Mouse (Mus musculus) bone marrow, adult 2 months (tissue): ENCODE measurements around the gene Gm49318. TPM values are rescaled to one million over a fixed set of nuclear protein-coding genes. Genes with fewer than 3 reads are reported as not detected.
"Not testable (repeated sequence)": the region's sequence is repeated elsewhere in the genome, so short reads cannot be mapped to it uniquely, and the experiment has no call there.

Source experiments
- H3K27ac ChIP-seq: fragments of 200-500 bp; 2 replicates; pipeline ENCODE4 v1.5.1; 2012; ENCODE audit warnings: low read depth, mild to moderate bottlenecking, control low read depth, inconsistent platforms, low read length; ENCODE audit not compliant: control insufficient read depth, poor library complexity, insufficient read depth
- H3K4me1 ChIP-seq: fragments of 200-500 bp; 2 replicates; pipeline ENCODE4 v1.6.1; 2011; ENCODE audit warnings: low read length; ENCODE audit not compliant: control insufficient read depth, insufficient read depth
- H3K4me3 ChIP-seq: fragments of 200-500 bp; replicated peaks from 2 replicates; pipeline ENCODE3; 2011; ENCODE audit warnings: mild to moderate bottlenecking, low read depth, low read length, control low read depth; ENCODE audit not compliant: control insufficient read depth
- CTCF ChIP-seq: fragments of 200-500 bp; IDR thresholded peaks from 2 replicates; pipeline ENCODE4 v1.5.1; 2011; ENCODE audit warnings: low read length, control low read depth; ENCODE audit not compliant: control insufficient read depth, insufficient read depth
- POLR2A ChIP-seq: fragments of 200-500 bp; IDR thresholded peaks from 2 replicates; pipeline ENCODE4 v1.6.1; 2011; ENCODE audit warnings: low read depth, mild to moderate bottlenecking, control low read depth, low read length, borderline replicate concordance; ENCODE audit not compliant: control insufficient read depth
- WGBS: fragments of 180-500 bp; shearing (Covaris S2); methylation state at CpG from one replicate; pipeline ENCODE4 v1.1.7; 2018; 5-methylcytosine and 5-hydroxymethylcytosine counted together
- polyA plus RNA-seq: library from polyadenylated mRNA; stranded (reverse); fragments of >200 nt; gene quantifications from 2 replicates; pipeline ENCODE4 v1.2.4, GENCODE M21; 2011; ENCODE audit warnings: low replicate concordance; ENCODE audit not compliant: missing spikeins, insufficient read depth, insufficient read length

Gene Gm49318
- polyA plus RNA-seq, 1 experiment: not detected

- TF ChIP-seq CTCF (no peak), POLR2A (peak; percentile 30; the same call in 1 of the 2 replicates)
- under 1% methylated on average over 48 of the region's 48 CpGs for WGBS
- Histone ChIP-seq H3K4me1 (peaks cover 2% of the 10 kb centered on the region; the same call in 1 of the 2 replicates), H3K27ac (peak within 1 kb of the TSS; percentile 27), H3K4me3 (peak within 1 kb of the TSS; percentile 95)
These were observed 14.2 kb upstream of the Gm49318 start, which contains the start of gene Ecsit for GRCm38 (mm10) chr9:22085022-22085834. TSS of gene Ecsit (minus strand) at chr9:22085438.

- no peak overlapping the region for H3K27ac ChIP-seq
- H3K4me1 ChIP-seq: peaks cover 2% of the 10 kb centered on the region; the same call in 1 of the 2 replicates
- peak overlapping the region; percentile 95 for H3K4me3 ChIP-seq
- TF ChIP-seq POLR2A (no peak), CTCF (no peak)
- WGBS: 18% methylated on average over 4 of the region's 4 CpGs
These were observed 13.6 kb upstream of the Gm49318 start for GRCm38 (mm10) chr9:22084667-22085021.

GRCm38 (mm10) chr9:22076223-22076622, 5.2 kb upstream of the Gm49318 start:
- 92% methylated on average over 23 of the region's 23 CpGs for WGBS
- Histone ChIP-seq H3K4me3 (no peak overlapping the region), H3K27ac (no peak overlapping the region), H3K4me1 (no peaks in the 10 kb centered on the region)
- TF ChIP-seq POLR2A: no peak
- TF ChIP-seq CTCF: no peak

- not testable (repeated sequence) for H3K4me1 ChIP-seq, H3K4me3 ChIP-seq, H3K27ac ChIP-seq
- WGBS: 78% methylated on average over 5 of the region's 5 CpGs
These were observed 4.7 kb upstream of the Gm49318 start for GRCm38 (mm10) chr9:22075778-22076177.

- TF ChIP-seq CTCF: no peak
- no peak for TF ChIP-seq POLR2A
- WGBS: 84% methylated on average over 4 of the region's 4 CpGs
- Histone ChIP-seq H3K27ac (no peak overlapping the region), H3K4me1 (no peaks in the 10 kb centered on the region; the same call in none of the 2 replicates), H3K4me3 (no peak overlapping the region)
These were observed 1.2 kb upstream of the Gm49318 start for GRCm38 (mm10) chr9:22072276-22072675.

- TF ChIP-seq POLR2A (no peak), CTCF (no peak)
- WGBS: 56% methylated on average over 4 of the region's 4 CpGs
- H3K4me3 ChIP-seq: peak overlapping the region; percentile 92
- no peaks in the 10 kb centered on the region; the same call in none of the 2 replicates for H3K4me1 ChIP-seq
- H3K27ac ChIP-seq: peak overlapping the region; percentile 96; the same call in 1 of the 2 replicates
These were observed 1.0 kb downstream of the Gm49318 start for GRCm38 (mm10) chr9:22069881-22070553.

GRCm38 (mm10) chr9:22067195-22067594, 3.9 kb downstream of the Gm49318 start:
- 89% methylated on average over 5 of the region's 5 CpGs for WGBS
- Histone ChIP-seq H3K27ac (no peak overlapping the region), H3K4me1 (no peaks in the 10 kb centered on the region; the same call in none of the 2 replicates), H3K4me3 (no peak overlapping the region)
- TF ChIP-seq POLR2A (no peak), CTCF (no peak)

- H3K4me1 ChIP-seq: no peaks in the 10 kb centered on the region; the same call in none of the 2 replicates
- TF ChIP-seq CTCF (peak; percentile 91), POLR2A (no peak)
- H3K4me3 ChIP-seq: no peak overlapping the region
- H3K27ac ChIP-seq: no peak overlapping the region
- WGBS: 71% methylated on average over 3 of the region's 3 CpGs
These were observed 4.6 kb downstream of the Gm49318 start for GRCm38 (mm10) chr9:22066433-22066832.

GRCm38 (mm10) chr9:22065642-22066041, 5.4 kb downstream of the Gm49318 start:
- no peak overlapping the region for H3K4me3 ChIP-seq
- WGBS: 94% methylated on average over 11 of the region's 11 CpGs
- no peak overlapping the region for H3K27ac ChIP-seq
- TF ChIP-seq POLR2A (no peak), CTCF (no peak)
- H3K4me1 ChIP-seq: no peaks in the 10 kb centered on the region; the same call in none of the 2 replicates
